Mouse (Mus musculus) cerebellum, postnatal 4 days (tissue): Measurements from ENCODE around the gene Chrnd.

Experiments used
- DNase-seq, 2 experiments: peaks; one replicate each; pipeline ENCODE4 v3.0.0; 2022; ENCODE audit warnings: low spot score in 2 of 2, mixed read lengths in 1 of 2

The Chrnd gene

GRCm38 (mm10) chr1:87183998-87184750 lies 6.2 kb upstream of the Chrnd start:
- no peak for DNase-seq

GRCm38 (mm10) chr1:87184751-87185139 lies 5.7 kb upstream of the Chrnd start:
- DNase-seq = peak; percentile 52 to 68

GRCm38 (mm10) chr1:87185526-87185925 lies 4.9 kb upstream of the Chrnd start:
- DNase-seq = no peak

GRCm38 (mm10) chr1:87186261-87187036 lies 4.0 kb upstream of the Chrnd start:
- no peak for DNase-seq

- DNase-seq = peak; percentile 78 to 81
Observed at GRCm38 (mm10) chr1:87187037-87187355, 3.4 kb upstream of the Chrnd start.

- DNase-seq = no peak
Observed at GRCm38 (mm10) chr1:87197296-87197695, 6.9 kb downstream of the Chrnd start.

- no peak for DNase-seq
Observed at GRCm38 (mm10) chr1:87198119-87199065, 8.0 kb downstream of the Chrnd start.

- DNase-seq = no peak
Observed at GRCm38 (mm10) chr1:87200811-87201210, 10.4 kb downstream of the Chrnd start.

- DNase-seq = no peak
Observed at GRCm38 (mm10) chr1:87201848-87202247, 11.4 kb downstream of the Chrnd start.

- DNase-seq = no peak
Observed at GRCm38 (mm10) chr1:87203779-87204178, 13.4 kb downstream of the Chrnd start.

GRCm38 (mm10) chr1:87204465-87204864 lies 14.1 kb downstream of the Chrnd start, which contains the start of gene Chrng:
TSS of gene Chrng (plus strand) at chr1:87204657.
- DNase-seq = no peak

GRCm38 (mm10) chr1:87205038-87205437 lies 14.6 kb downstream of the Chrnd start:
- DNase-seq = no peak

- DNase-seq = no peak
Observed at GRCm38 (mm10) chr1:87205502-87205901, 15.1 kb downstream of the Chrnd start.

GRCm38 (mm10) chr1:87206339-87206738 lies 15.9 kb downstream of the Chrnd start:
- no peak for DNase-seq

- no peak for DNase-seq
Observed at GRCm38 (mm10) chr1:87211431-87211830, 21.0 kb downstream of the Chrnd start.

- peak; percentile 89 to 92 for DNase-seq
Observed at GRCm38 (mm10) chr1:87213735-87214704, 23.6 kb downstream of the Chrnd start, which contains the start of gene Eif4e2. TSS of gene Eif4e2 (plus strand) at chr1:87213914.

- no peak for DNase-seq
Observed at GRCm38 (mm10) chr1:87214748-87215147, 24.3 kb downstream of the Chrnd start.

GRCm38 (mm10) chr1:87217938-87218337 lies 27.5 kb downstream of the Chrnd start:
- no peak for DNase-seq

GRCm38 (mm10) chr1:87225739-87226138 lies 35.3 kb downstream of the Chrnd start:
- no peak for DNase-seq

- DNase-seq = no peak
Observed at GRCm38 (mm10) chr1:87226409-87227159, 36.2 kb downstream of the Chrnd start.
